Mouse (Mus musculus) kidney, adult 2 months (tissue): ENCODE results near the gene Commd4.

Experiments
- CTCF ChIP-seq: fragments of 200-500 bp; conservative IDR thresholded peaks from 2 replicates; pipeline ENCODE4 v1.5.1; 2011; ENCODE audit warnings: low read depth, mild to moderate bottlenecking, control low read depth, low read length, moderate library complexity, mixed read lengths; ENCODE audit not compliant: insufficient read depth, insufficient read length
- POLR2A ChIP-seq: fragments of 200-500 bp; IDR thresholded peaks from one replicate; pipeline ENCODE4 v1.6.1; 2011; ENCODE audit warnings: low read depth, low read length, control low read depth

- TF ChIP-seq CTCF: no peak
- TF ChIP-seq POLR2A: no peak
These were observed 10.3 kb upstream of the Commd4 start for GRCm38 (mm10) chr9:57168411-57168810.
